Mouse (Mus musculus): ENCODE results near the gene Oog1. TPM values are rescaled to one million over a fixed set of nuclear protein-coding genes. Genes with fewer than 3 reads are reported as not detected.
"Not testable (repeated sequence)": the region's sequence is repeated elsewhere in the genome, so short reads cannot be mapped to it uniquely, and the experiment has no call there.

Gene Oog1
- polyA plus RNA-seq (2017; shearing (Covaris generic)) = not detected

- ATAC-seq = not testable (repeated sequence)
Observed at GRCm38 (mm10) chr12:87602388-87602787, at the start of gene Oog1. Gene Oog1, plus strand, starts transcription at chr12:87602688.

- not testable (repeated sequence) for ATAC-seq
Observed at GRCm38 (mm10) chr12:87601388-87601787, 1.1 kb upstream of the Oog1 start.

GRCm38 (mm10) chr12:87618569-87618968, 16.1 kb downstream of the Oog1 start, which contains the start of gene Gm4027:
Gene Gm4027, plus strand, starts transcription at chr12:87618869.
- ATAC-seq = not testable (repeated sequence)

GRCm38 (mm10) chr12:87644520-87644919, 42.0 kb downstream of the Oog1 start, which contains the start of gene Gm16381:
Gene Gm16381, minus strand, starts transcription at chr12:87644620.
- not testable (repeated sequence) for ATAC-seq

GRCm38 (mm10) chr12:87652916-87653703, 50.6 kb downstream of the Oog1 start:
- ATAC-seq = not testable (repeated sequence)

Other genes starting within 250 kb of the Oog1 start
- 10 to 100 TPM; 69.9 to 85.2 (median 72.4) TPM for gene Sptlc2, start 214.3 kb upstream of the Oog1 start, polyA plus RNA-seq (2017; shearing (Covaris generic))
- gene Slirp, start 158.8 kb upstream of the Oog1 start, polyA plus RNA-seq (2017; shearing (Covaris generic)) = 100 to 1,000 TPM in 2 of 3 experiments, 10 to 100 TPM in 1; 83.7 to 126 (median 118) TPM
- 10 to 100 TPM; 44.0 to 72.1 (median 63.5) TPM for gene Alkbh1, start 158.7 kb upstream of the Oog1 start, polyA plus RNA-seq (2017; shearing (Covaris generic))
- gene Snw1, start 130.4 kb upstream of the Oog1 start, polyA plus RNA-seq (2017; shearing (Covaris generic)) = 100 to 1,000 TPM; 207 to 236 (median 223) TPM
- not detected for gene Gm5788, start 108.0 kb upstream of the Oog1 start, polyA plus RNA-seq (2017; shearing (Covaris generic))
- gene Gm8300, start 88.4 kb upstream of the Oog1 start, polyA plus RNA-seq (2017; shearing (Covaris generic)) = not detected
- not detected for gene Gm4027, start 16.2 kb downstream of the Oog1 start, polyA plus RNA-seq (2017; shearing (Covaris generic))
- not detected for gene Gm16381, start 41.9 kb downstream of the Oog1 start, polyA plus RNA-seq (2017; shearing (Covaris generic))
- gene Gm21319, start 173.1 kb downstream of the Oog1 start, polyA plus RNA-seq (2017; shearing (Covaris generic)) = not detected
- gene Gm21936, start 192.8 kb downstream of the Oog1 start, polyA plus RNA-seq (2017; shearing (Covaris generic)) = not detected
- not detected for gene BB287469, start 213.9 kb downstream of the Oog1 start, polyA plus RNA-seq (2017; shearing (Covaris generic))
- not detected for gene Gm2001, start 239.7 kb downstream of the Oog1 start, polyA plus RNA-seq (2017; shearing (Covaris generic))